Mouse (Mus musculus) adrenal gland, postnatal 14 days (tissue): ENCODE results near the gene Slc35a3. TPM values are rescaled to one million over a fixed set of nuclear protein-coding genes. Genes with fewer than 3 reads are reported as not detected.
A peak's percentile ranks its signal among the peaks of the same experiment; 100 is the strongest.
"Not testable (repeated sequence)": the region's sequence is repeated elsewhere in the genome, so short reads cannot be mapped to it uniquely, and the experiment has no call there.

Experiments used
- DNase-seq: peaks from one replicate; pipeline ENCODE4 v3.0.0; 2021; ENCODE audit warnings: mixed read lengths
- long read RNA-seq, 2 experiments: library from polyadenylated mRNA; stranded (forward); transcript quantifications; one replicate each; pipeline ENCODE4 v2.0.0; 2021
- total RNA-seq: library from RNA; stranded (reverse); gene quantifications from 2 replicates; pipeline ENCODE4 v1.2.3, GENCODE M21; 2021

Gene Slc35a3
- 24.7 and 30.0 TPM in 2 replicates for total RNA-seq
- long read RNA-seq, experiment 1, full-length matches to known transcripts = 7 of 13 reads
- long read RNA-seq, experiment 1, partial matches to known transcripts = 1 of 13 reads
- long read RNA-seq, experiment 1, other reads (novel, unspliced or antisense) = 5 of 13 reads
- long read RNA-seq, experiment 2, full-length matches to known transcripts = 4 of 14 reads
- long read RNA-seq, experiment 2, partial matches to known transcripts = 2 of 14 reads
- long read RNA-seq, experiment 2, other reads (novel, unspliced or antisense) = 8 of 14 reads

GRCm38 (mm10) chr3:116712436-116712881 lies at the start of gene Slc35a3:
TSS of gene Slc35a3 (minus strand) at chr3:116712831.
- DNase-seq = no peak

DNA sequence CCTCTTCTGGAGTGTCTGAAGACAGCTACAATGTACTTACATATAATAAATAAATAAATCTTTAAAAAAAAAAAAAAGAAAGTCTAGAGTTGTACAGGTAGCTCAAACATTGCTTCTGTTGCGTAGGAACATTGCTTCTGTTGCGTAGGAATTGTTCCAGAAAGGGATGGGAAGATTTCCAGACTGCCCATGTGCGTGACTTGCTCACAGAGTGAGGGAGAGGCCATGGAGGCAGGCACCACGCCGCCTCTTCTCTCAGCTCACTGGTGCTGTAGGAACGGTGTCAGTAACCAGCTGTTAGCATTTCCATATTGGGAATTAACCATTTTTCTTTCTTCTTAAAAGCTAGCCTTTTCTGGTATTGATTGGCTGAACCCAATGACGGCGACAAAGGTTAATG lies 40.2 kb upstream of the Slc35a3 start:
- no peak for DNase-seq

DNA sequence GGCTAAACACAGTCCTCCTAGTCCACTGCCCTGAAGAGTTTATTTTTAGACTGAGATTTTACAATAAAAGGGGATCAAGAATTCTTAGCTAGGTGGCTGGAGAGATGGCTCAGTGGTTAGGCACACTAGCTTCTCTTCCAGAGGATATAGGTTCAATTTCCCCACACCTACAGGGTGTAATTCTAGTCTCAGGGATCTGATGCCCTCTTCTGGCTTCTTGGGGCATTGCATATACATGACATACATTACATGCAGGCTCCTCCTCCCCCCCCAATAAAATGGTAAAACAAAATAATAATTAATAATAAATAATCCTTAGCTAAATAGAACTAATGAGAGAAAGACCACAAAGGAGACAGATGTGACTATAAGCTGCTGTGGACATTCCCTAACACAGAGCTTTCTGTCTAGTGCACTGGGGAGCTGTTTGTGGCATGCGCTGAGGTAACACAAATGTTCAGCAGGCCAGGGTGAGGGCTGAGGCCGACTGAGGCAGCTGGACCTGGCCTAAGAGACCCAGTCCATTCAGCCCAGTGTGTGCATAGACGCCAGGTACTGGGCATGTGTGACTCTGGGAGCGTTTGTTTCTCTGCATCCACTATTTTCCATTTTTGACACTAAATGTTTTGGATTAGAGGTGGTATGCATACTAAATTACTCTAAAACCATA lies 38.7 kb upstream of the Slc35a3 start:
- DNase-seq = peak; percentile 59

DNA sequence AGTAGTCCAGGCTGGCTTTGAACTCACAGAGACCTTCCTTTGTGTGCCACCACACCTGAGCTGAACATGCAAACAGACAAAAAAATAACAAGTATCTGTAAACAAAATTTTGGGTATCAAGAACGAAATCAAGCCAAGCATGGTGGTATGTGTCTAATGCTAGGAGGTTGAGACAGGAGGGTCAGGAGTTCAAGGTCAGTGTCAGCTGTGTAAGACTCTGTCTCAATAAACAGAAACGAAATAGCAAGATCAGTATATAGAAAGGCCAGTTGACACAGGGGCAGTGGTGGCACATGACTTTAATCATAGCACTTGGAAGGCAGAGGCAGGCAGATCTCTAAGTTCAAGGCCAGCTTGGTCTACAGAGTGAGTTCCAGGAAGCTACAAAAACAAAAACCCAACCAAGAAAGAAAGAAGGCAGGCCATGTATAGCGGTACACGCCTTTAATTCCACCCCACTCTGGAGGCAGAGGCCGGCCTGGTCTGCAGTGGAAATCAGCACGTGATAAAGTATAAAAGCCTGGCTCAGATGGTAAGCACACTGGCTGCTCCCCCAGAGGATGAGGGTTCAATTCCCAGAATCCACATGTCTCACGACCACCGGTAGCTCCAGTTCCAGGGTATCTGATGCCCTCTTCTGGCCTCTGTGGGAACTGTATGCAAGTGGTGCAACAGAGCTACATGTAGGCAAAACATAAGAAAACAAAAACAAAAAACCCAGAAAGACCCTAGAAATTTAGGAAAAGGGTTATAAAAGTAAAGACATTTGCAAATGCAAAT lies 36.0 kb upstream of the Slc35a3 start:
- peak; percentile 46 for DNase-seq

GRCm38 (mm10) chr3:116747648-116748047 lies 35.0 kb upstream of the Slc35a3 start:
- DNase-seq = not testable (repeated sequence)

DNA sequence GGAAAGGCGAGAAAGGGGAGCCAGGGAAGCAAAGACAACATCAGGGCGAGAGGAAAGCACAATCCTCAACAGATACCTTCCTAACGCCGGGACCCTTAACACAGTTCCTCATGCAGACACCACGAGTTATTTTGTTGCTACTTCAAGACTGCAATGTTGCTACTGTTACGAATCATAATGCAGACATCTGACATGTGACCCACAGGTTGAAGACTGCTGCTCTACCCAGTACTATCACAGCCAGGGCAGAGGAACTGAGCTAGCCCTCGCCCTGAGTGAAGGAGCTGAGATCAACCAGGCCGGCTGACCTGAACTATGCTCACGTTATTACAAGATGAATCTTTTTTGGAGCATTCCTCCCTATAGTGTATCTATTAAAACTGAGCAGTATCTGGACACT lies 28.3 kb upstream of the Slc35a3 start:
- no peak for DNase-seq

- DNase-seq = no peak
Measured at GRCm38 (mm10) chr3:116740106-116740505, 27.5 kb upstream of the Slc35a3 start.

DNA sequence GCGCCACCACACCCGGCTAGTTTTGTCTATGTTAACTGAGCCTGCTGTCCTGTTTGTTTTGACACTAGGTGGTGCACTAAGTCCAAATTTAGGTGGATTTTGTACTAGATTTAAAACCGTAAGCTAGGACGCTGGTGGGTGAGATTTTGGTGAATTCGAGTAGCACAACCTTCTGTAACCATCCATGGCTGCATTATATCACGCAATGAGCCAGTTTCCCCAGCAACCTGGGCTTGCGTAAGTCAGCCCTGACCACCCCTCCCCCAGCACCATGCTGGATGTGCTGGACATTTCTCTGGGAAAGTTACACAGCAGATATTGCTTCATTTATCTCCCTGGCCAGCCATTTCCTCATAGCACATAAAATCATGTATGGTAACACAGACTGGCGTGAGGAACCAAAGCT lies 24.7 kb upstream of the Slc35a3 start:
- peak; percentile 78 for DNase-seq

DNA sequence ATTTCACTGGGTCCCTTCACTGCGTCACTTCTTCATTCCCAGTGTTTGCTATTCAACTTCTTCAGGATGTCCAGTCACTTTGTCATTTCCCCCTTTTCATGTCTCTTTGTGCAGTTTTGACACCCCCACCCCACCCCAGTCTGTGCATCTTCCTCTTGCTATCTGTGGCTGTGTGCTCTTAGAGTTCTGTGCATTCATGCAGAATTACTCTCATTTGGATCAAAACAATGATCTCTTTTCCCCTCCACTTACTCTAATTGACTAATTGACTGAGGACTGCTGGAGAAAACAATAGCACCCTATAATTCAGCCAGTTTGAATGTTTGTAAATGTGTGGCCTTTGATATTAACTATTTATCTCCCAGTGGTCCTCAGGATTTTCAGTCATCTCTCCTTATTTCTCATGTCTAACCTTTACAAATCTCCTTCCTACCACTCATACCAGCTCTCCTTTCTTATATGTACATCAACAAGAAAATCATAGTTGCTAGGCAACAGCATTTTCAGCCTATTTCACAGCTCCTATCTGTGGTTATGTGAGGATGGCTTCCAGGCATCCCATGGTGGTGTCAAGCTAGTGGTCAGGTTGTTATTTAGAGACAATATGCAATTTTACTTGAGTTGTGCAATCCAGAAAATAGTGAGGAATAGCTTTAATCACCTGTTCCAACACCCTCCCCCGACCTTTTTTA lies 17.0 kb upstream of the Slc35a3 start:
- DNase-seq = no peak

DNA sequence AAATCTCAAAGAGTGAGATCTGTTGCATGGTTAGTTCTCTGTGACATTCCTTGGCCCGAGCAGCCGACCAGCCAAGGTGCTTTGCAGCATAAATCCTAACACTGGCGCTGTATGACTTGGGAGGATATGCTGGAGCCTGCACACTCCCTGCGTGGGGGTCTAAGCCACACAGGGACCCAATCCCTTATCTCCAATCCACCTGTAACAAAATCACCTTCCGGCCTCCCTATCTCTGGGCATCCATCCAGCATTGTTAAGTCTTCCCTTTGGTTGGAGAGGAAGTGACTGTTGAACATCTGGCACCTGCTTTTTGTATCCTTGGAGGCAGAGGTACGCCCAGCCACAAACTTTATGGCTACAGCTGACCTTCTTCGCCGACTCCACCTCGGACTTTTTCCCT lies 14.2 kb upstream of the Slc35a3 start:
- no peak for DNase-seq

GRCm38 (mm10) chr3:116723496-116724481 lies 11.2 kb upstream of the Slc35a3 start:
- no peak for DNase-seq

GRCm38 (mm10) chr3:116722980-116723379 lies 10.3 kb upstream of the Slc35a3 start:
- no peak for DNase-seq

- DNase-seq = no peak
Measured at GRCm38 (mm10) chr3:116718951-116719350, 6.3 kb upstream of the Slc35a3 start.

DNA sequence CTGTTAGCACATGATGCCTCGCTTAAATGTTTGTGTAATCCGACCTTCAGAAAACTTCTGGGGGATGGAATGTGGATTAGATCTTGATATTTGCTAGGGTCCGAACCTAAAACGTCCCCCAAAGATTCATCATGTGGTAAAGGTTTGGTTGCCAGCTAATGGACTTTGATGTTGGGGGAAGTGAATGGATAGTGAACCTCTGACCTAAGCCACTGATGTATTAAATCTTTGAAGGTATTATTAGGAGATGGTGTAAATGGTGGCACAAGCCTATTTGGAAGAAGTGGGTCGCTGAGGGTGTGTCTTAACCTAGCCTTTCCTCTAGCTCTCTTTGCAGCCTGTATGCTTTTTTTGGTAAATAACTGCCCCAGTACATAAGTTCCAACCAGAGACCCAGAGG lies 400 bp upstream of the Slc35a3 start:
- DNase-seq = no peak

GRCm38 (mm10) chr3:116711624-116712435 lies 801 bp downstream of the Slc35a3 start:
- DNase-seq = peak; percentile 91

- no peak for DNase-seq
Measured at GRCm38 (mm10) chr3:116710941-116711340, 1.7 kb downstream of the Slc35a3 start.

GRCm38 (mm10) chr3:116705637-116706204 lies 6.9 kb downstream of the Slc35a3 start:
- DNase-seq = no peak

DNA sequence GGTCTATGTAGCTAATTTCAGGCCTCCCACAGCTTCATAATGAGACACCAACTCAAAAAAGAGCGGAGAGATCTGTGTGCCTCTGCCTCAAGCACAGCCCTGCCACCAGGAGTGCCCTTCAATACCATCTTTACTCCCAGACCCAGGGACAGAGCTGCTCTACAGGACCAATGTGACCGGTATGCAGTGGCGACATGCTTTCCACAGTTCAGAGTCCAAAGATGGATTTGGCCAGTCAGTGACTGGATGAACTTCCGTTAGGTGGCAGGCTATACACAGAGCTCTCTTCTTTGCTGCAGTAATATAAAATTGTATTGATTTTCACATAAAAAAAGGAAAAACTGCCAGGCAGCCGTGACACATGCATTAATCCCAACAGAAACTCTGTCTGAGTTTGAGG lies 8.8 kb downstream of the Slc35a3 start:
- DNase-seq = no peak

DNA sequence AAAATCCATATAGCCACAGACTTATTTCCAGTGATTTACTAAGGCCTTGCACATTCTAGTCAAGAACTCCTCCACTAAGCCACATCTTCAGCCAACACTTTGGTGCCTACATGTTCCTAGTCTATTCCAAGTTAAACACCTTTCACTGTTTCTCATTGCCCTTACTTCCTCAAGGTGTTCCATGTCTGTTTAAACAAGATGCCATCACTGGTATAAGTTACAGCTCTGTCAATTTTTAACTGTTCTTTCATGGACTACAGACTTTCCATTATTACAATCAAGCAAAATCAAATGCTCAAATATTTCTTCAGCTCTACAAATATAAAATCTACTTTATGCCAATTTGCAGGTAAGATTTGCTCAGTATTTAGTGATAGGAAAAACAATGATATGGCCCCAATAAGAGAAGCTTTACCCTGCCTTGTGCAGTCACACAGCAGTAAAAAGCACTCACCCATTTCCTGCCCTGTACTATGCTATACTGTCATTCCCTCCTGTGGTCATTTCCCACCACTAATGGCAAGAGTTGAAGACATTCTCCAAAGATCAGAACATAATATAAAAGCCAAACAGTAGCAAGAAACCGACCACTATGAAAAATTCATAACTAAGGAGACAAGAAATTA lies 9.9 kb downstream of the Slc35a3 start:
- DNase-seq = no peak
